9 mouse cellular contexts compared by ENCODE assay signal in the genomic region with DNA sequence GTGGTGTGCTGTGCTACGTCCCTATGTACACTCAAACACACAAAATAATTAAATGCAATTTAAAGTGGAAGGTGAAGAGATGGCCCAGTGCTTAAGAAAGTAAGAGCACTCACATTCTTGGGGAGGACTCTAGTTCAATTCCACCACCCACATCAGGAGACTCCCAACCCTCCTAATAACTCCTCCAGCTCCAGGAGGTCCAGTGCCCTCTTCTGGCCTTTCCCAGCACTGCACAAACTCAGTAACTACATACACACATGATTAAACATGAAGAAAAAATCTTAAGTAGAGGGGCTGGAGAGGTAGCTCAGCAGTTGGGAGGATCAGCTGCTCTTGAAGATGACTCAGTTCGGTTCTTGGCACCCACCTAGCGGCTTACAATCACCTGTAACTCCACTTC. TPM values are rescaled to one million over a fixed set of nuclear protein-coding genes. Genes with fewer than 3 reads are reported as not detected.
DNase-seq lines count a peak whose midpoint lies in the region; ATAC-seq and TF ChIP-seq lines count a peak whose summit lies in the region.
"Had no signal": no experiment of that assay in that cellular context is flagged by ENCODE, and none has a peak within 500 bp of the region (broad histone marks: within the 10 kb centered on the region; RNA-seq: fewer than 3 reads in every experiment).

No protein-coding gene starts in this region.

- DNase-seq in 416B (ENCODE audit: low read depth) (peak; percentile 57), CH12.LX (ENCODE audit: extremely low read depth) (peak; percentile 51)
- peak; percentile 73 for DNase-seq in cerebellum, adult 9-10 months
- peak; percentile 80 for DNase-seq in kidney, postnatal 10 days
- DNase-seq in midbrain, embryonic 14.5 days, result peak; percentile 75
- DNase-seq in yolk sac, embryonic 10.5 days (ENCODE audit: low spot score), result no peak

- 61% methylated on average over 3 of the region's 3 CpGs for WGBS in intestine, postnatal 0 days
- 65% methylated on average over 3 of the region's 3 CpGs for WGBS in intestine, embryonic 16.5 days
- WGBS in midbrain, embryonic 14.5 days, result 58% methylated on average over 3 of the region's 3 CpGs

- TF ChIP-seq EP300 in CH12.LX (IDR thresholded peaks at IDR 0.05; ENCODE audit: low read length), result no peak

- peak; percentile 76 for TF ChIP-seq CTCF in intestine, postnatal 0 days (IDR thresholded peaks at IDR 0.05; ENCODE audit: low read depth)
- peak; percentile 47 to 73 for TF ChIP-seq CTCF in CH12.LX (conservative IDR thresholded peaks at IDR 0.05 in 1 of 2, IDR thresholded peaks at IDR 0.05 in 1 of 2; ENCODE audit: low read depth in 2 of 2, low read length in 2 of 2)

- H3K79me2 ChIP-seq in CH12.LX (replicated peaks; ENCODE audit: control insufficient read depth, extremely low read depth, insufficient read depth, poor library complexity, severe bottlenecking), result no peaks in the 10 kb centered on the region

- H3K9me3 ChIP-seq in intestine, postnatal 0 days (ENCODE audit: control insufficient read depth), result no peaks in the 10 kb centered on the region
- no peaks in the 10 kb centered on the region for H3K9me3 ChIP-seq in intestine, embryonic 16.5 days (ENCODE audit: control insufficient read depth, low read length)
- H3K9me3 ChIP-seq in CH12.LX (replicated peaks; ENCODE audit: low read length), result no peaks in the 10 kb centered on the region
- no peaks in the 10 kb centered on the region for H3K9me3 ChIP-seq in midbrain, embryonic 14.5 days (ENCODE audit: control insufficient read depth, low read length)
- H3K9me3 ChIP-seq: limb, embryonic 15.5 days had no signal

- H3K4me3 ChIP-seq in intestine, postnatal 0 days (ENCODE audit: low read depth, low read length), result no peak overlapping the region
- H3K4me3 ChIP-seq in intestine, embryonic 16.5 days (ENCODE audit: low read length), result no peak overlapping the region
- H3K4me3 ChIP-seq in CH12.LX (replicated peaks in 1 of 3; ENCODE audit: low read depth in 2 of 3, low read length in 2 of 3, poor library complexity in 1 of 3), result no peak overlapping the region
- no peak overlapping the region for H3K4me3 ChIP-seq in midbrain, embryonic 14.5 days (replicated peaks; ENCODE audit: low read depth, low read length)
- H3K4me3 ChIP-seq: limb, embryonic 15.5 days had no signal

- H3K27me3 ChIP-seq in intestine, postnatal 0 days (replicated peaks; ENCODE audit: control insufficient read depth, insufficient read depth, low read length), result peaks cover 15% of the 10 kb centered on the region
- H3K27me3 ChIP-seq in intestine, embryonic 16.5 days (replicated peaks; ENCODE audit: control insufficient read depth, insufficient read depth, low read length), result peaks cover 12% of the 10 kb centered on the region
- H3K27me3 ChIP-seq in CH12.LX (replicated peaks), result no peaks in the 10 kb centered on the region
- H3K27me3 ChIP-seq in midbrain, embryonic 14.5 days (ENCODE audit: control insufficient read depth, insufficient read depth, low read length), result peaks cover 6% of the 10 kb centered on the region

- H3K36me3 ChIP-seq in intestine, postnatal 0 days (ENCODE audit: control insufficient read depth, insufficient read depth), result peaks cover 28% of the 10 kb centered on the region
- H3K36me3 ChIP-seq in intestine, embryonic 16.5 days (ENCODE audit: control insufficient read depth, insufficient read depth, low read length), result peaks cover 4% of the 10 kb centered on the region; the same call in 1 of the 2 replicates
- H3K36me3 ChIP-seq in CH12.LX (replicated peaks in 1 of 2; ENCODE audit: control insufficient read depth in 1 of 2, insufficient read depth in 1 of 2, low read length in 1 of 2), result peaks cover 20 to 51% of the 10 kb centered on the region in 2 experiments
- H3K36me3 ChIP-seq in midbrain, embryonic 14.5 days (ENCODE audit: control insufficient read depth, insufficient read depth, low read length), result peaks cover 40% of the 10 kb centered on the region

- no peak for ATAC-seq in intestine, postnatal 0 days
- ATAC-seq in intestine, embryonic 16.5 days, result no peak
- ATAC-seq in midbrain, embryonic 14.5 days (ENCODE audit: low FRiP score, low TSS enrichment), result no peak

- dilution Hi-C loops in CH12.LX (cut with MboI; ENCODE audit: extremely low pct_ligation_motif_present, extremely low pct_unique_long_range_greater_than_20kb, low sequenced_read_pairs), result no loop called here

- H3K27ac ChIP-seq in intestine, postnatal 0 days (ENCODE audit: low read depth, low read length), result no peak overlapping the region
- no peak overlapping the region for H3K27ac ChIP-seq in intestine, embryonic 16.5 days (ENCODE audit: low read length)
- no peak overlapping the region for H3K27ac ChIP-seq in CH12.LX (ENCODE audit: insufficient read depth, low read depth)
- H3K27ac ChIP-seq in midbrain, embryonic 14.5 days (replicated peaks; ENCODE audit: low read depth, low read length), result no peak overlapping the region
- H3K27ac ChIP-seq: limb, embryonic 15.5 days had no signal

- H3K4me2 ChIP-seq in intestine, postnatal 0 days (replicated peaks; ENCODE audit: low read depth), result no peak overlapping the region
- H3K4me2 ChIP-seq in intestine, embryonic 16.5 days (ENCODE audit: low read depth, low read length), result no peak overlapping the region
- H3K4me2 ChIP-seq in CH12.LX (ENCODE audit: insufficient read depth, low read depth, poor library complexity, severe bottlenecking), result no peak overlapping the region
- no peak overlapping the region for H3K4me2 ChIP-seq in midbrain, embryonic 14.5 days (ENCODE audit: low read length)
- H3K4me2 ChIP-seq: limb, embryonic 15.5 days had no signal

- no peak for TF ChIP-seq POLR2A in CH12.LX (IDR thresholded peaks at IDR 0.05; ENCODE audit: low read depth, low read length)

- in situ Hi-C loops in CH12.LX (cut with MboI; ENCODE audit: low pct_ligation_motif_present, low pct_unique_long_range_greater_than_20kb, low sequenced_read_pairs), result no loop called here

- TF ChIP-seq RAD21 in CH12.LX (IDR thresholded peaks at IDR 0.05; ENCODE audit: low read depth, low read length), result peak; percentile 54

- H3K4me1 ChIP-seq in intestine, postnatal 0 days (replicated peaks; ENCODE audit: control insufficient read depth, insufficient read depth, low read length), result no peaks in the 10 kb centered on the region
- H3K4me1 ChIP-seq in intestine, embryonic 16.5 days (ENCODE audit: control insufficient read depth, insufficient read depth, low read length), result no peaks in the 10 kb centered on the region
- H3K4me1 ChIP-seq in CH12.LX (ENCODE audit: control insufficient read depth in 1 of 2, insufficient read depth in 2 of 2), result no peaks in the 10 kb centered on the region
- H3K4me1 ChIP-seq in midbrain, embryonic 14.5 days (ENCODE audit: control insufficient read depth, insufficient read depth, low read length), result peaks cover 8% of the 10 kb centered on the region
- H3K4me1 ChIP-seq: limb, embryonic 15.5 days had no signal

- no peak overlapping the region for H3K9ac ChIP-seq in intestine, postnatal 0 days (ENCODE audit: low read depth, low read length)
- no peak overlapping the region for H3K9ac ChIP-seq in intestine, embryonic 16.5 days (ENCODE audit: low read depth, low read length)
- H3K9ac ChIP-seq in CH12.LX (ENCODE audit: insufficient read depth, low read depth), result no peak overlapping the region
- H3K9ac ChIP-seq in midbrain, embryonic 14.5 days (replicated peaks; ENCODE audit: low read length), result no peak overlapping the region
- H3K9ac ChIP-seq: limb, embryonic 15.5 days had no signal

TF ChIP-seq in CH12.LX, 34 proteins besides CTCF, POLR2A, EP300 and RAD21:
- TF ChIP-seq KAT2A (IDR thresholded peaks at IDR 0.05; ENCODE audit: insufficient replicate concordance, low read length), result no peak
- peak; percentile 77 for TF ChIP-seq SMC3 (IDR thresholded peaks at IDR 0.05; ENCODE audit: low read depth, low read length)
TF ChIP-seq in CH12.LX: peak in this region for 1.

RNA-seq across cellular contexts. Expression of a gene that starts 6.6 kb away (rescaled TPM):
- polyA plus RNA-seq in intestine, postnatal 0 days (2015; fragmentation: Nextera tagmentation; extraction: Ambion mirVana), result 0.40 and 0.93 TPM in 2 replicates
- polyA plus RNA-seq in intestine, embryonic 16.5 days (2015; fragmentation: Nextera tagmentation; extraction: Ambion mirVana), result 0.47 and 0.61 TPM in 2 replicates
- total RNA-seq in CH12.LX (2012; rRNA removed), result 0.04 and 0.29 TPM in 2 replicates
- not detected in 2 replicates for total RNA-seq in CH12.LX (2014; rRNA removed)
- 0.04 TPM in 1 of 2 replicates, not detected in the other for polyA plus RNA-seq in CH12.LX (2012; ENCODE audit: insufficient read length, low read depth)
- polyA plus RNA-seq in midbrain, embryonic 14.5 days (2014; fragmentation: Nextera tagmentation; extraction: Ambion mirVana), result 19.5 and 20.7 TPM in 2 replicates

RNA-seq across cellular contexts. Expression of a gene that starts 11.3 kb away (rescaled TPM):
- 5.4 and 6.8 TPM in 2 replicates for polyA plus RNA-seq in intestine, postnatal 0 days (2015; fragmentation: Nextera tagmentation; extraction: Ambion mirVana)
- 11.3 and 14.5 TPM in 2 replicates for polyA plus RNA-seq in intestine, embryonic 16.5 days (2015; fragmentation: Nextera tagmentation; extraction: Ambion mirVana)
- total RNA-seq in CH12.LX (2012; rRNA removed) (4.4 and 6.6 TPM in 2 replicates), CH12.LX (2014; rRNA removed) (5.1 and 6.4 TPM in 2 replicates)
- 11.9 and 13.2 TPM in 2 replicates for polyA plus RNA-seq in CH12.LX (2012; ENCODE audit: insufficient read length, low read depth)
- 24.3 and 27.4 TPM in 2 replicates for polyA plus RNA-seq in midbrain, embryonic 14.5 days (2014; fragmentation: Nextera tagmentation; extraction: Ambion mirVana)

RNA-seq across cellular contexts. Expression of a gene that starts 33.6 kb away (rescaled TPM):
- 70.8 and 99.5 TPM in 2 replicates for polyA plus RNA-seq in intestine, postnatal 0 days (2015; fragmentation: Nextera tagmentation; extraction: Ambion mirVana)
- polyA plus RNA-seq in intestine, embryonic 16.5 days (2015; fragmentation: Nextera tagmentation; extraction: Ambion mirVana), result 75.9 and 94.2 TPM in 2 replicates
- 5.0 and 5.2 TPM in 2 replicates for total RNA-seq in CH12.LX (2012; rRNA removed)
- 3.4 and 5.0 TPM in 2 replicates for total RNA-seq in CH12.LX (2014; rRNA removed)
- 8.3 and 10.0 TPM in 2 replicates for polyA plus RNA-seq in CH12.LX (2012; ENCODE audit: insufficient read length, low read depth)
- polyA plus RNA-seq in midbrain, embryonic 14.5 days (2014; fragmentation: Nextera tagmentation; extraction: Ambion mirVana), result 16.6 and 18.2 TPM in 2 replicates

RNA-seq across cellular contexts. Expression of a gene that starts 35.9 kb away (rescaled TPM):
- 28.1 and 31.4 TPM in 2 replicates for polyA plus RNA-seq in intestine, postnatal 0 days (2015; fragmentation: Nextera tagmentation; extraction: Ambion mirVana)
- 57.2 and 59.4 TPM in 2 replicates for polyA plus RNA-seq in intestine, embryonic 16.5 days (2015; fragmentation: Nextera tagmentation; extraction: Ambion mirVana)
- total RNA-seq in CH12.LX (2012; rRNA removed), result 17.5 and 27.2 TPM in 2 replicates
- total RNA-seq in CH12.LX (2014; rRNA removed), result 22.6 and 23.6 TPM in 2 replicates
- polyA plus RNA-seq in CH12.LX (2012; ENCODE audit: insufficient read length, low read depth), result 28.4 and 31.4 TPM in 2 replicates
- polyA plus RNA-seq in midbrain, embryonic 14.5 days (2014; fragmentation: Nextera tagmentation; extraction: Ambion mirVana), result 256 and 286 TPM in 2 replicates

Comparison
In these comparisons a context has a peak if more than half of its experiments do, and no peak if none do; other contexts are left out.
1. RNA of a gene that starts 6.6 kb away (polyA plus RNA-seq): 19.5 to 20.7 TPM in midbrain, embryonic 14.5 days; 0.47 to 0.61 TPM in intestine, embryonic 16.5 days, 0.40 to 0.93 TPM in intestine, postnatal 0 days and 0.04 TPM in CH12.LX; every median in the first group is over 10 times any median in the second.